Mouse (Mus musculus) cerebellum, adult 2 months (tissue): Measurements from ENCODE around the gene Psmb5. TPM values are rescaled to one million over a fixed set of nuclear protein-coding genes. Genes with fewer than 3 reads are reported as not detected.

ENCODE experiments used
- DNase-seq, 2 experiments: peaks; one replicate each; pipeline ENCODE4 v3.0.0; 2021
- H3K27ac ChIP-seq: fragments of 200-500 bp; 2 replicates; pipeline ENCODE4 v1.5.1; 2012; ENCODE audit warnings: low read length, control low read depth, inconsistent platforms; ENCODE audit not compliant: insufficient read depth
- H3K27me3 ChIP-seq: fragments of 200-500 bp; 2 replicates; pipeline ENCODE4 v1.6.1; 2012; ENCODE audit warnings: inconsistent platforms, mild to moderate bottlenecking, low read length, moderate library complexity; ENCODE audit not compliant: control insufficient read depth, insufficient read depth
- H3K4me1 ChIP-seq: fragments of 200-500 bp; 2 replicates; pipeline ENCODE4 v1.6.1; 2011; ENCODE audit warnings: low read length; ENCODE audit not compliant: control insufficient read depth, insufficient read depth
- H3K4me3 ChIP-seq: fragments of 200-500 bp; replicated peaks from 2 replicates; pipeline ENCODE3; 2011; ENCODE audit warnings: mild to moderate bottlenecking, low read depth, low read length, control low read depth; ENCODE audit not compliant: insufficient read depth
- CTCF ChIP-seq: fragments of 200-500 bp; IDR thresholded peaks from 2 replicates; pipeline ENCODE4 v1.5.1; 2011; ENCODE audit warnings: low read depth, mild to moderate bottlenecking, control low read depth, low read length, moderate library complexity, borderline replicate concordance; ENCODE audit not compliant: insufficient read depth
- POLR2A ChIP-seq: fragments of 200-500 bp; IDR thresholded peaks from 2 replicates; pipeline ENCODE4 v1.6.1; 2011; ENCODE audit warnings: low read length, control low read depth, borderline replicate concordance; ENCODE audit not compliant: insufficient read depth
- WGBS: fragments of 180-500 bp; shearing (Covaris S2); methylation state at CpG from one replicate; pipeline ENCODE4 v1.1.7; 2018; 5-methylcytosine and 5-hydroxymethylcytosine counted together
- polyA plus RNA-seq: library from polyadenylated mRNA; depleted of rRNA; stranded (reverse); fragments of >200 nt; gene quantifications from 2 replicates; pipeline ENCODE4 v1.2.3, GENCODE M21; 2012

The Psmb5 gene
- polyA plus RNA-seq, 1 experiment = 221 TPM

DNA sequence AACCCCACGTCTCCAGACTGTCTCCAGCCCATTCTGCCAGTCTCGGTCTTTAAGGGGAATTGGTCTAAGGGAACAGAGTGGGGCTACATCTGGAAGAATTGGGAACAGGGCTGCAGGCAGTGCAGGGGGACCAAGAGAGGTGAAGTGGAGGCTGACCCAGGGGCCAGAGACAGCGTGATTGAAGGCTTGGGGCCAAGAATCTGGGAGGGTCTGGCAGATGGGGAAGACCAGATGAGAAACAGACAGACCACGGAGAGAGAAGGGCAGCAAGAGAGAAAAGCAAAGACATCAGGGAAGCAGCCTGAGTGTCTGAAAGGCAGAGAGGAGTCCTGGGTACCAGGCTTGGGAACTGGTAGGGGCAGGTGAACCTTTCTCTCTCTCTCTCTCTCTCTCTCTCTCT is 22.3 kb upstream of the Psmb5 start:
- H3K27me3 ChIP-seq = no peaks in the 10 kb centered on the region
- H3K27ac ChIP-seq = no peak overlapping the region
- WGBS = 55% methylated on average over 4 of the region's 4 CpGs
- no peak overlapping the region for H3K4me3 ChIP-seq
- TF ChIP-seq POLR2A (no peak), CTCF (no peak)
- no peaks in the 10 kb centered on the region for H3K4me1 ChIP-seq
- DNase-seq = no peak

GRCm38 (mm10) chr14:54638210-54638609 is 20.4 kb upstream of the Psmb5 start:
- Histone ChIP-seq H3K4me1 (no peaks in the 10 kb centered on the region), H3K27ac (no peak overlapping the region), H3K27me3 (no peaks in the 10 kb centered on the region), H3K4me3 (no peak overlapping the region)
- DNase-seq = no peak
- 53% methylated on average over 5 of the region's 5 CpGs for WGBS
- TF ChIP-seq CTCF = no peak
- no peak for TF ChIP-seq POLR2A

GRCm38 (mm10) chr14:54636954-54637353 is 19.1 kb upstream of the Psmb5 start:
- peak in 1 of 2 experiments; percentile 56 for DNase-seq

GRCm38 (mm10) chr14:54634182-54634581 is 16.4 kb upstream of the Psmb5 start:
- 58% methylated on average over 4 of the region's 4 CpGs for WGBS
- Histone ChIP-seq H3K27ac (no peak overlapping the region), H3K4me1 (no peaks in the 10 kb centered on the region), H3K4me3 (no peak overlapping the region), H3K27me3 (no peaks in the 10 kb centered on the region)
- TF ChIP-seq CTCF (no peak), POLR2A (no peak)
- DNase-seq = no peak

More at GRCm38 (mm10) chr14:54636954-54637353, 19.1 kb upstream of the Psmb5 start:
- Histone ChIP-seq H3K4me1 (no peaks in the 10 kb centered on the region), H3K27ac (no peak overlapping the region), H3K27me3 (no peaks in the 10 kb centered on the region), H3K4me3 (no peak overlapping the region)
- peak; percentile 84 for TF ChIP-seq CTCF
- TF ChIP-seq POLR2A = no peak
- WGBS = 49% methylated on average over 8 of the region's 8 CpGs

DNA sequence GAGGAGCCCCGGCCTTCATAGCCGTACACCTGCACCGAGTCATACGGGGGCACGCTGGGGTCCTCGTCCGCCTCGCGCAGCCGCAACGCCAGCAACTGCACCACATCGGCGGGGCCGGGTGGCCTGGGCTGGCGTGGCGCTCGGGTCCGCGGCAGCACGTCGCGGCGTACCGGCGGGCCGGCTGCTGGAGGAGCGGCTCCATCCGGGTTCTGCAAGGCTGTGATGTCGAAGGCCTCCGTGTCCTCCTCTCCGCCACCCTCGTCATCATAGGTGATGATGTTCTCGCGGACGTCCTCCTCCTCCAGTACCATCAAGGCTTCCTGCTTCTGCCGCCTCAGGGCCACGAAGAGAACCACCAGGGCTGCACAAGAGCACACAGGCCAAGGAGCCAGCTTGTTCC is 14.4 kb upstream of the Psmb5 start:
- Histone ChIP-seq H3K27ac (no peak overlapping the region), H3K4me1 (no peaks in the 10 kb centered on the region), H3K4me3 (no peak overlapping the region), H3K27me3 (no peaks in the 10 kb centered on the region)
- no peak for DNase-seq
- TF ChIP-seq CTCF (no peak), POLR2A (no peak)
- 91% methylated on average over 37 of the region's 37 CpGs for WGBS

DNA sequence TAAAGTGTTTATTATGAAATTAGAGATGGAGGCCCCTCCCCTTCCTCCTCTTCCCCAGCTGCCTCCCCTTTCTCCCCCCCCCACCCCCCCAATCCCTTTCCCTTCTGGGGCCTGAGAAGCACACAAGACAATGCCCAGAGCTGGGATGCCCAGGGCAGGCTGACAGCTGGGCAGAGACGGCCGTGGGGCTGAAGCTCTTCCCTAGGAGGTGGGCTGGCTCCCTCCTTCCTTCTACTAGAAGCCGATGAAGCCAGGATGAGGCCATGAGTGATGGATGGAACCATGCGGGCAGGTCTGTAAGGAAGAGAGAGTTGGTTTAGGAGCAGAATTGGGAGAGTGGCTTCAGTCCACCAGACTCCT is 13.4 kb upstream of the Psmb5 start:
- no peak for DNase-seq
- 35% methylated on average over 4 of the region's 4 CpGs for WGBS
- no peaks in the 10 kb centered on the region for H3K4me1 ChIP-seq
- no peak for TF ChIP-seq POLR2A
- no peak for TF ChIP-seq CTCF
- H3K4me3 ChIP-seq = no peak overlapping the region
- H3K27ac ChIP-seq = no peak overlapping the region
- H3K27me3 ChIP-seq = no peaks in the 10 kb centered on the region

DNA sequence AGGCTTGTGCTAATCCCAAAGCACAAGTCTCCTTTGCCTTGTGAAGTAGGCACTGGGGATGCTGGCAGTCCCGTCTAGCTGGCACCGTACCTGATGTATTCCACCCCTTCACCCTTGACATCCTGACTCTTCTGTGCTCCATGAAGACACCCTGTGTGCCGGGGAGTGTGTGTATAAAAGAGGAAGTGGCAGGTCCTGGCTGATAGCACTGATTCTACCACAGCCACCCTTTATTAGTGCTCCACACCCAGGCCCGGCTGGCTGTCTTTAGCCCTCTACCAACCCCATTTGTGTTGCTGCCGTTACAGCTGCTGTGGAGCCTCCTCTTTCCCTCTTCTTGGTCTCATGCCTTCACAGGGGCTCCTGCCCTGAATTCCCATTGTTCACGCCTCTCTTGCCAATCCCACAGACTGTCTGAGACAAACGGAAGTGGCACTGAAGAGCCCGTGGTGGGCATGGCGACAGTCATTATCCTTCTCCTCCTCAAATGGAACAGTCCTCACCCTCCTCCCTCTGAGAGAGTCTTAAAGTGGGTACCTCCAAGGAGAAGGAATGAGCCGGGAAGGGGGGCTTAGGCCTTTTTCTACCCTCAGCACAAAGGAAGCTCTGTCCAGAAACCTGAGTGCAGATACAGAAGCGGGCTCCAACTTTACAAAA is 12.9 kb upstream of the Psmb5 start:
- Histone ChIP-seq H3K27ac (no peak overlapping the region), H3K27me3 (no peaks in the 10 kb centered on the region), H3K4me1 (no peaks in the 10 kb centered on the region), H3K4me3 (no peak overlapping the region)
- 59% methylated on average over 11 of the region's 11 CpGs for WGBS
- TF ChIP-seq CTCF (no peak), POLR2A (no peak)
- DNase-seq = no peak

DNA sequence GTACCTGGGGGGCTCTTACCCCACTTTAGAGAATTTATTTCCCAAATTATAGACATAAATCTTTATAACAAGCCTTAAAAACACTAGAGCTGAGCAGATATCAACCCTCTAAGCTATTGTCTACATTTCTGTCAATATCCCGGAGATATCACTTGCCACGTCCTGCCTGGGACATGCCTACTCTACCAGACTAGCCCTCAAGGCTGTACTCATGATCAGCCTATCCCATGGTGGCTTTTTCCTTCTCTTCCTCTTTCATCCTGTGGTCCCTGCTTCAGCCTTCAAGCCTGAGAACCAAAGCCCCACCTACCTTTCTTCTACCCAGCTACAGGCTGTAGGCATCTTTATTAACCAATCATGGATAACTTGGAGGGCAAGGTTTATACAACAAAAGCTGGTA is 12.0 kb upstream of the Psmb5 start:
- 92% methylated on average over 2 of the region's 2 CpGs for WGBS
- DNase-seq = no peak
- no peaks in the 10 kb centered on the region for H3K27me3 ChIP-seq

DNA sequence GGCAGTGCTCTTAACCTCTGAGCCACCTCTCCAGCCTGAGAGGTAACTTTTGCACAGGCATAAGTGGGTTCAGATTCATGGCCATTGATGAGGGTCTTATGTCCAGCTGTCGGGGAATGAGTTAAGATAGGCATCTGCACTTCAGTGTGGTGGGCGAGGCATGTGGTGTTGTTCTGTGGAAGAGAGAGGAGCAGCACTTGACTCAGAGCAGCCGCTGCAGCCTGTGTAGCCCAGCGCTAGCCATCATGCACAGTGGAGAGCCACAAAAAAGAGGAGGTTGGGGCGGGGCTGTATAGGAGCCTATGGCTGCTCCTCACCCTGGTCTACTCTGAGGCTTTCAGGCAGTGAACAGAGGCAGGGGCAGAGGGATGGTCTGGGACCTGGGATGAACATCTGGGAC is 10.3 kb upstream of the Psmb5 start:
- Histone ChIP-seq H3K27ac (no peak overlapping the region), H3K27me3 (no peaks in the 10 kb centered on the region), H3K4me1 (no peaks in the 10 kb centered on the region), H3K4me3 (no peak overlapping the region)
- DNase-seq = no peak
- no peak for TF ChIP-seq POLR2A
- TF ChIP-seq CTCF = no peak
- 77% methylated on average over 5 of the region's 5 CpGs for WGBS

More for the DNA sequence above, 12.0 kb upstream of the Psmb5 start:
- H3K27ac ChIP-seq = no peak overlapping the region
- no peak for TF ChIP-seq CTCF
- no peak for TF ChIP-seq POLR2A
- no peak overlapping the region for H3K4me3 ChIP-seq
- no peaks in the 10 kb centered on the region for H3K4me1 ChIP-seq
